Mouse (Mus musculus): ENCODE measurements around the gene Krtap28-13. TPM values are rescaled to one million over a fixed set of nuclear protein-coding genes. Genes with fewer than 3 reads are reported as not detected.

The Krtap28-13 gene
- polyA plus RNA-seq, 1 experiment: not detected

GRCm38 (mm10) chr1:83096935-83097334, 36.2 kb downstream of the Krtap28-13 start:
- TF ChIP-seq POLR2A (IDR thresholded peaks at IDR 0.05; ENCODE audit: borderline replicate concordance, extremely low read depth, insufficient read depth, insufficient read length, poor library complexity, severe bottlenecking): no peak
- no peak for TF ChIP-seq CTCF (IDR thresholded peaks at IDR 0.05; ENCODE audit: borderline replicate concordance, extremely low read depth, insufficient read depth, insufficient read length)

GRCm38 (mm10) chr1:83099160-83099559, 38.4 kb downstream of the Krtap28-13 start:
- DNase-seq (ENCODE audit: low read depth): peak; percentile 47

More at GRCm38 (mm10) chr1:83096935-83097334, 36.2 kb downstream of the Krtap28-13 start:
- no peak for DNase-seq (ENCODE audit: low read depth)

GRCm38 (mm10) chr1:83099580-83100137, 38.9 kb downstream of the Krtap28-13 start:
- TF ChIP-seq POLR2A (IDR thresholded peaks at IDR 0.05; ENCODE audit: borderline replicate concordance, extremely low read depth, insufficient read depth, insufficient read length, poor library complexity, severe bottlenecking): no peak
- no peak for TF ChIP-seq CTCF (IDR thresholded peaks at IDR 0.05; ENCODE audit: borderline replicate concordance, extremely low read depth, insufficient read depth, insufficient read length)
- DNase-seq (ENCODE audit: low read depth): no peak

More at GRCm38 (mm10) chr1:83099160-83099559, 38.4 kb downstream of the Krtap28-13 start:
- no peak for TF ChIP-seq CTCF (IDR thresholded peaks at IDR 0.05; ENCODE audit: borderline replicate concordance, extremely low read depth, insufficient read depth, insufficient read length)
- no peak for TF ChIP-seq POLR2A (IDR thresholded peaks at IDR 0.05; ENCODE audit: borderline replicate concordance, extremely low read depth, insufficient read depth, insufficient read length, poor library complexity, severe bottlenecking)

GRCm38 (mm10) chr1:83101891-83102290, 41.2 kb downstream of the Krtap28-13 start:
- DNase-seq (ENCODE audit: low read depth): peak; percentile 89
- TF ChIP-seq CTCF (IDR thresholded peaks at IDR 0.05; ENCODE audit: borderline replicate concordance, extremely low read depth, insufficient read depth, insufficient read length): no peak
- TF ChIP-seq POLR2A (IDR thresholded peaks at IDR 0.05; ENCODE audit: borderline replicate concordance, extremely low read depth, insufficient read depth, insufficient read length, poor library complexity, severe bottlenecking): no peak

- TF ChIP-seq POLR2A (IDR thresholded peaks at IDR 0.05; ENCODE audit: borderline replicate concordance, extremely low read depth, insufficient read depth, insufficient read length, poor library complexity, severe bottlenecking) (no peak), CTCF (IDR thresholded peaks at IDR 0.05; ENCODE audit: borderline replicate concordance, extremely low read depth, insufficient read depth, insufficient read length) (no peak)
- no peak for DNase-seq (ENCODE audit: low read depth)
Measured at GRCm38 (mm10) chr1:83105464-83105863, 44.7 kb downstream of the Krtap28-13 start.

GRCm38 (mm10) chr1:83107410-83107978, 46.8 kb downstream of the Krtap28-13 start:
- TF ChIP-seq CTCF (IDR thresholded peaks at IDR 0.05; ENCODE audit: borderline replicate concordance, extremely low read depth, insufficient read depth, insufficient read length) (no peak), POLR2A (IDR thresholded peaks at IDR 0.05; ENCODE audit: borderline replicate concordance, extremely low read depth, insufficient read depth, insufficient read length, poor library complexity, severe bottlenecking) (no peak)

GRCm38 (mm10) chr1:83110992-83111391, 50.3 kb downstream of the Krtap28-13 start:
- TF ChIP-seq POLR2A (IDR thresholded peaks at IDR 0.05; ENCODE audit: borderline replicate concordance, extremely low read depth, insufficient read depth, insufficient read length, poor library complexity, severe bottlenecking) (no peak), CTCF (IDR thresholded peaks at IDR 0.05; ENCODE audit: borderline replicate concordance, extremely low read depth, insufficient read depth, insufficient read length) (no peak)
- no peak for DNase-seq (ENCODE audit: low read depth)

More at GRCm38 (mm10) chr1:83107410-83107978, 46.8 kb downstream of the Krtap28-13 start:
- DNase-seq (ENCODE audit: low read depth): no peak

Other genes with a start within 250 kb of the Krtap28-13 start
- gene Agfg1, start 221.4 kb upstream of the Krtap28-13 start, polyA plus RNA-seq (2012; rRNA removed): 52.6 and 55.4 TPM in 2 replicates
- 2.2 and 3.0 TPM in 2 replicates for gene A030005L19Rik, start 147.6 kb upstream of the Krtap28-13 start, polyA plus RNA-seq (2012; rRNA removed)
- 0.24 TPM in 1 of 2 replicates, not detected in the other for gene A030014E15Rik, start 136.0 kb upstream of the Krtap28-13 start, polyA plus RNA-seq (2012; rRNA removed)
- not detected in 2 replicates for gene Gm6217, start 129.5 kb upstream of the Krtap28-13 start, polyA plus RNA-seq (2012; rRNA removed)
- gene A030003K21Rik, start 117.5 kb upstream of the Krtap28-13 start, polyA plus RNA-seq (2012; rRNA removed): not detected in 2 replicates
- gene Gm7544, start 104.9 kb upstream of the Krtap28-13 start, polyA plus RNA-seq (2012; rRNA removed): not detected in 2 replicates
- not detected in 2 replicates for gene Gm47955, start 100.6 kb upstream of the Krtap28-13 start, polyA plus RNA-seq (2012; rRNA removed)
- not detected in 2 replicates for gene Gm47959, start 60.4 kb upstream of the Krtap28-13 start, polyA plus RNA-seq (2012; rRNA removed)
- 1.00 and 1.1 TPM in 2 replicates for gene Slc19a3, start 22.5 kb upstream of the Krtap28-13 start, polyA plus RNA-seq (2012; rRNA removed)
- not detected in 2 replicates for gene Krtap28-10, start 18.4 kb upstream of the Krtap28-13 start, polyA plus RNA-seq (2012; rRNA removed)
- gene Gm47969, start 16.0 kb upstream of the Krtap28-13 start, polyA plus RNA-seq (2012; rRNA removed): not detected in 2 replicates
- gene A030005K14Rik, start 1.6 kb upstream of the Krtap28-13 start, polyA plus RNA-seq (2012; rRNA removed): not detected in 2 replicates
- 0.11 TPM in 1 of 2 replicates, not detected in the other for gene Ccl20, start 55.8 kb downstream of the Krtap28-13 start, polyA plus RNA-seq (2012; rRNA removed)
- 2.3 and 2.8 TPM in 2 replicates for gene Daw1, start 98.8 kb downstream of the Krtap28-13 start, polyA plus RNA-seq (2012; rRNA removed)

Measured in brain, embryonic 14.5 days (tissue).